Mouse (Mus musculus): ENCODE results near the gene Thrsp. TPM values are rescaled to one million over a fixed set of nuclear protein-coding genes. Genes with fewer than 3 reads are reported as not detected.
A peak's percentile ranks its signal among the peaks of the same experiment; 100 is the strongest.

Gene Thrsp
- polyA plus RNA-seq, 2 experiments = 0.02 TPM; not detected in 1

DNA sequence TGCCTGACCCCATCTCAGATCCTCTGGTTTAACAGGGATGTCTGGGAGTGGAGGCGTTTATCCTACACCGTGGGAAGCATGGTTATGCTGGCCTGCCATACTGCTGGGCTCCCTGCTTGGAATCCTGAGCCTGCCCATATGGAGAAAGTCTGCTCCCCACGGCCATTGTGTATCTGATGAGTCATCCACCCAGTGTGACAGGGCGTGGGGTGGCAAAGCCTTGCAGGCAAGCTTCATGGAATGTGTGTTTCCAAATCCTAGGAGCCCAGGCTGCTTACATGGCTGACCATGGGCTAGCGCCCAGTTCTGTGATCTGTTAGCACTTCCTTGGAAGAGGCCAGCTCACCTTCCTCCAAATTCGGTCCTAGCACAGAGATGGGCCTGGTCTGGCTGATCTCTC lies 9.0 kb upstream of the Thrsp start:
- TF ChIP-seq CTCF (IDR thresholded peaks at IDR 0.05; ENCODE audit: low read depth) (no peak), EP300 (IDR thresholded peaks at IDR 0.05; ENCODE audit: low read depth) (no peak)
- Histone ChIP-seq H3K4me3 (ENCODE audit: insufficient read depth in 1 of 2, low read depth in 2 of 2, low read length in 2 of 2) (no peak overlapping the region), H3K4me1 (replicated peaks; ENCODE audit: control insufficient read depth in 2 of 2, insufficient read depth in 2 of 2, low read length in 1 of 2) (no peaks in the 10 kb centered on the region), H3K9ac (replicated peaks) (no peak overlapping the region), H3K27me3 (ENCODE audit: control insufficient read depth, insufficient read depth, low read length) (no peaks in the 10 kb centered on the region), H3K9me3 (ENCODE audit: control insufficient read depth, low read length) (no peaks in the 10 kb centered on the region), H3K4me2 (ENCODE audit: low read depth) (no peak overlapping the region), H3K36me3 (replicated peaks; ENCODE audit: control insufficient read depth, insufficient read depth, low read depth) (no peaks in the 10 kb centered on the region), H3K27ac (no peak overlapping the region)
- ATAC-seq (ENCODE audit: insufficient read depth) (no peak), DNase-seq (ENCODE audit: low read depth in 3 of 3, low spot score in 3 of 3) (no peak)
- WGBS (ENCODE audit: insufficient replicate concordance) = 61% methylated on average over 6 of the region's 6 CpGs

GRCm38 (mm10) chr7:97424621-97425245 lies 7.2 kb upstream of the Thrsp start:
- no peaks in the 10 kb centered on the region for H3K27me3 ChIP-seq (ENCODE audit: control insufficient read depth, insufficient read depth, low read length)
- H3K9me3 ChIP-seq (ENCODE audit: control insufficient read depth, low read length) = no peaks in the 10 kb centered on the region
- no peak overlapping the region for H3K9ac ChIP-seq (replicated peaks)
- H3K36me3 ChIP-seq (replicated peaks; ENCODE audit: control insufficient read depth, insufficient read depth, low read depth) = no peaks in the 10 kb centered on the region
- H3K4me2 ChIP-seq (ENCODE audit: low read depth) = no peak overlapping the region
- H3K4me1 ChIP-seq (replicated peaks; ENCODE audit: control insufficient read depth in 2 of 2, insufficient read depth in 2 of 2, low read length in 1 of 2) = no peaks in the 10 kb centered on the region
- H3K4me3 ChIP-seq (ENCODE audit: insufficient read depth in 1 of 2, low read depth in 2 of 2, low read length in 2 of 2) = no peak overlapping the region
- TF ChIP-seq EP300 (IDR thresholded peaks at IDR 0.05; ENCODE audit: low read depth) = no peak
- peak; percentile 98 for TF ChIP-seq CTCF (IDR thresholded peaks at IDR 0.05; ENCODE audit: low read depth)
- H3K27ac ChIP-seq = no peak overlapping the region
- DNase-seq (ENCODE audit: low read depth in 3 of 3, low spot score in 3 of 3) (peak; percentile 37 to 59 (median 43)), ATAC-seq (ENCODE audit: insufficient read depth) (peak; percentile 76)
- WGBS (ENCODE audit: insufficient replicate concordance) = 7% methylated on average over 12 of the region's 12 CpGs

GRCm38 (mm10) chr7:97423754-97424153 lies 6.2 kb upstream of the Thrsp start:
- WGBS (ENCODE audit: insufficient replicate concordance) = 36% methylated on average over 5 of the region's 5 CpGs
- TF ChIP-seq CTCF (IDR thresholded peaks at IDR 0.05; ENCODE audit: low read depth) = no peak
- no peak for TF ChIP-seq EP300 (IDR thresholded peaks at IDR 0.05; ENCODE audit: low read depth)
- Histone ChIP-seq H3K27ac (no peak overlapping the region), H3K9me3 (ENCODE audit: control insufficient read depth, low read length) (no peaks in the 10 kb centered on the region), H3K27me3 (ENCODE audit: control insufficient read depth, insufficient read depth, low read length) (no peaks in the 10 kb centered on the region), H3K4me3 (ENCODE audit: insufficient read depth in 1 of 2, low read depth in 2 of 2, low read length in 2 of 2) (no peak overlapping the region), H3K9ac (replicated peaks) (no peak overlapping the region), H3K36me3 (replicated peaks; ENCODE audit: control insufficient read depth, insufficient read depth, low read depth) (no peaks in the 10 kb centered on the region), H3K4me2 (ENCODE audit: low read depth) (no peak overlapping the region), H3K4me1 (replicated peaks; ENCODE audit: control insufficient read depth in 2 of 2, insufficient read depth in 2 of 2, low read length in 1 of 2) (no peaks in the 10 kb centered on the region)
- DNase-seq (ENCODE audit: low read depth in 3 of 3, low spot score in 3 of 3) (no peak), ATAC-seq (ENCODE audit: insufficient read depth) (no peak)

GRCm38 (mm10) chr7:97420958-97421651 lies 3.6 kb upstream of the Thrsp start:
- Histone ChIP-seq H3K4me2 (ENCODE audit: low read depth) (no peak overlapping the region), H3K9ac (replicated peaks) (no peak overlapping the region), H3K4me3 (ENCODE audit: insufficient read depth in 1 of 2, low read depth in 2 of 2, low read length in 2 of 2) (no peak overlapping the region), H3K9me3 (ENCODE audit: control insufficient read depth, low read length) (no peaks in the 10 kb centered on the region), H3K4me1 (replicated peaks; ENCODE audit: control insufficient read depth in 2 of 2, insufficient read depth in 2 of 2, low read length in 1 of 2) (no peaks in the 10 kb centered on the region), H3K27me3 (ENCODE audit: control insufficient read depth, insufficient read depth, low read length) (no peaks in the 10 kb centered on the region), H3K36me3 (replicated peaks; ENCODE audit: control insufficient read depth, insufficient read depth, low read depth) (no peaks in the 10 kb centered on the region), H3K27ac (no peak overlapping the region)
- no peak for DNase-seq (ENCODE audit: low read depth in 3 of 3, low spot score in 3 of 3)
- no peak for ATAC-seq (ENCODE audit: insufficient read depth)
- 77% methylated on average over 8 of the region's 8 CpGs for WGBS (ENCODE audit: insufficient replicate concordance)
- TF ChIP-seq EP300 (IDR thresholded peaks at IDR 0.05; ENCODE audit: low read depth) (no peak), CTCF (IDR thresholded peaks at IDR 0.05; ENCODE audit: low read depth) (no peak)

DNA sequence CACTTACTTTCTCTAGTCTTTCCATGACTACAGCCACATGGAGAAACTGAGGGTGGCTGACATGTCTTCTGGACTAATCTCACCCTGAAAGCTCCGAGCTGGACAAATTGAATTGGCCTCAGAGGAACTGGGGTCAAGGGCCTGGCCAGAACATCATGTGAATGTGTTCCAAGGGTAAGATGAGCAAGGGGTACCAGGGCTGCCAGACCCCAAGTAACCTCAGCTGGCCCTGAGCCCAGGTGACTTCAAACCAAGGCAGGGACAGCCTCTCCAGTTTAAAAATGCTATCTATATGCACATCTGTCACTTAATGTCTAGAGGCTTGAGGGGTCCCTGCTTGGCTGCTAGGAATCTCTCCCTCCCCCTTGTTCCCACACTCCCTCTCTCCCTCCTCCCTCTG lies 2.9 kb upstream of the Thrsp start:
- DNase-seq (ENCODE audit: low read depth in 3 of 3, low spot score in 3 of 3) = no peak
- TF ChIP-seq EP300 (IDR thresholded peaks at IDR 0.05; ENCODE audit: low read depth) = no peak
- no peak for TF ChIP-seq CTCF (IDR thresholded peaks at IDR 0.05; ENCODE audit: low read depth)
- H3K27ac ChIP-seq = no peak overlapping the region
- no peaks in the 10 kb centered on the region for H3K36me3 ChIP-seq (replicated peaks; ENCODE audit: control insufficient read depth, insufficient read depth, low read depth)
- no peak for ATAC-seq (ENCODE audit: insufficient read depth)
- no peaks in the 10 kb centered on the region for H3K4me1 ChIP-seq (replicated peaks; ENCODE audit: control insufficient read depth in 2 of 2, insufficient read depth in 2 of 2, low read length in 1 of 2)
- WGBS (ENCODE audit: insufficient replicate concordance) = 60% methylated on average over 1 of the region's 1 CpGs
- no peaks in the 10 kb centered on the region for H3K9me3 ChIP-seq (ENCODE audit: control insufficient read depth, low read length)
- H3K9ac ChIP-seq (replicated peaks) = no peak overlapping the region
- H3K27me3 ChIP-seq (ENCODE audit: control insufficient read depth, insufficient read depth, low read length) = no peaks in the 10 kb centered on the region
- no peak overlapping the region for H3K4me2 ChIP-seq (ENCODE audit: low read depth)
- no peak overlapping the region for H3K4me3 ChIP-seq (ENCODE audit: insufficient read depth in 1 of 2, low read depth in 2 of 2, low read length in 2 of 2)
